Mouse (Mus musculus) CD4-positive helper T cell, adult 2 months (primary cell): Measurements from ENCODE around the gene Chmp1a.

Experiments used
- DNase-seq: peaks from one replicate; pipeline ENCODE4 v3.0.0-alpha.2; 2012; ENCODE audit warnings: low read depth, missing footprints, low spot score

The Chmp1a gene

DNA sequence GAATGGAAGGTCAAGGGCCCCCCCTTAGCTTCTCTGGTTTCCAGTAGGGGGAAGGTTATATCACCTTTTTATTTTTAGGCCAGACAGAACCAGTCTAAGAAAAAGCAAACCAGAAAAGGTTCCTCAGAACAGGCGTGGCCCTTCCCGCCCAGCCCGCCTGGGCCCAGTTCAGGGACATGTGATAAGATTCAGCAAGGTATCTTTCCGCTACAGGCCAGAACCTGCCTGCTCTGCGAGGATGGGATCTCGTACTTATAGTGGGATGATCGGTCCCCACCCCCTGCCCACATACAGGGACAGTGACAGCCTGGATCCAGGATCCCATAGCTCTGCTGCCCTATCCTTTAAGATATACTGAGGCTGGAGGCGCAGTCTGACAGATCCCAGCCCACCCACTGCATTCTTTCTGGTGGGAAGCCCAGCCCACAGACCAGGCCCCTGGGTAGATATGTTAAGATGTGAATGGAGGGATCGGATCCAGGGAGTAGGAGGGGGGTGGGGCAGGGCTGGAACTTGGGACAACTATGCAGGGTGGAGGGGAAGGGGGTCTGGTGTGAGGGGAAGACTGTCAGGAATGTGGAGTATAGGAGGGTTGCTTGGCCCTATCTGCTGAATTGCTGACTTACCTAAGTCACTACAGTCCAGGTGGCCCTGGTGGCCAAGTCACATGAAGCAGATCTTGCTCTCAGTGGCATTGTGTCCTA, 56.3 kb downstream of the Chmp1a start:
- no peak for DNase-seq

DNA sequence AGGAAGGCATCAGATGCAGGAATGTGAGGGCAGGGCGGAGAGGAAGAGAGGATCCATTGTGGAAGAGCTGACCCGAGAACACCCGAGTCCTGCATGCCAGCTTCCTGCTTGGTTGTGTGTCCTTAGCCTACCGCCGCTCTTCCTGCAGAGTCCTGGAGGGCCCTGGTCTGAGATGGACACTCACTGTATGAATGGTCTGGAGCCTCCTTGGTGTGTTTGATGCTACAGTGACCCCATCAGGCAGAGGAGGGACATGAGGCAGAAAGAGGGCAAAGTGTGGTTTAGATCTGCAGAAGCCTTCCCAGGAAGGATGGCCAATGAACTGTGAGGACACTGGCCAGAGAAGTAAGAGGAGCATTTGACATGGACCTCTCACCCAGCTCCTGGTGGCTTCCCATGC, 57.4 kb downstream of the Chmp1a start:
- DNase-seq, result no peak
